Mouse (Mus musculus): ENCODE measurements around the gene Ocln.
"Not testable (repeated sequence)": the region's sequence is repeated elsewhere in the genome, so short reads cannot be mapped to it uniquely, and the experiment has no call there.

Ocln gene

GRCm38 (mm10) chr13:100492061-100492787, 60.3 kb downstream of the Ocln start, which contains the start of gene Gtf2h2:
TSS of gene Gtf2h2 (minus strand) at chr13:100492579.
- DNase-seq (ENCODE audit: low spot score), result peak; percentile 91

- DNase-seq (ENCODE audit: low spot score), result no peak
Measured at GRCm38 (mm10) chr13:100491623-100492022, 60.9 kb downstream of the Ocln start.

GRCm38 (mm10) chr13:100490424-100490823, 62.1 kb downstream of the Ocln start:
- DNase-seq (ENCODE audit: low spot score), result no peak

GRCm38 (mm10) chr13:100483610-100484009, 68.9 kb downstream of the Ocln start:
- no peak for DNase-seq (ENCODE audit: low spot score)

- DNase-seq (ENCODE audit: low spot score), result no peak
Measured at GRCm38 (mm10) chr13:100463527-100464222, 88.8 kb downstream of the Ocln start.

- no peak for DNase-seq (ENCODE audit: low spot score)
Measured at GRCm38 (mm10) chr13:100461336-100461735, 91.2 kb downstream of the Ocln start.

- not testable (repeated sequence) for DNase-seq (ENCODE audit: low spot score)
Measured at GRCm38 (mm10) chr13:100452415-100453127, 99.9 kb downstream of the Ocln start, which contains the start of gene Naip1. TSS of gene Naip1 (minus strand) at chr13:100452869.

- DNase-seq (ENCODE audit: low spot score), result no peak
Measured at GRCm38 (mm10) chr13:100449495-100449894, 103.0 kb downstream of the Ocln start.
